Mouse (Mus musculus) lung, postnatal 0 days (tissue): ENCODE results near the gene Rbms2. TPM values are rescaled to one million over a fixed set of nuclear protein-coding genes. Genes with fewer than 3 reads are reported as not detected.

Experiments
- ATAC-seq: fragments of 200-750 bp; cut with Nextera tagmentation; 2 replicates; pipeline ENCODE4 v1.8.0; 2017; ENCODE audit warnings: moderate library complexity
- DNase-seq: peaks from one replicate; pipeline ENCODE4 v3.0.0-alpha.2; 2016; ENCODE audit warnings: low spot score
- H3K27ac ChIP-seq: fragments of 300-500 bp; sonication (generic); 2 replicates; pipeline ENCODE4 v1.5.1; 2014; ENCODE audit warnings: antibody characterized with exemption, mild to moderate bottlenecking, low read length, mixed read lengths
- H3K27me3 ChIP-seq: fragments of 300-500 bp; sonication (generic); replicated peaks from 2 replicates; pipeline ENCODE4 v1.6.1; 2014; ENCODE audit warnings: low read length, mixed read lengths; ENCODE audit not compliant: insufficient read depth
- H3K36me3 ChIP-seq: fragments of 300-500 bp; sonication (generic); 2 replicates; pipeline ENCODE4 v1.6.1; 2014; ENCODE audit warnings: low read length, mixed read lengths; ENCODE audit not compliant: insufficient read depth
- H3K4me1 ChIP-seq: fragments of 300-500 bp; sonication (generic); 2 replicates; pipeline ENCODE4 v1.6.1; 2014; ENCODE audit warnings: antibody characterized with exemption, low read depth, low read length, mixed read lengths; ENCODE audit not compliant: insufficient read depth
- H3K4me2 ChIP-seq: fragments of 300-500 bp; sonication (generic); replicated peaks from 2 replicates; pipeline ENCODE4 v1.6.1; 2014; ENCODE audit warnings: low read depth, mild to moderate bottlenecking, low read length, moderate library complexity, mixed read lengths
- H3K4me3 ChIP-seq: fragments of 300-500 bp; sonication (generic); 2 replicates; pipeline ENCODE4 v1.5.1; 2014; ENCODE audit warnings: low read depth, low read length
- H3K9ac ChIP-seq: fragments of 300-500 bp; sonication (generic); replicated peaks from 2 replicates; pipeline ENCODE4 v1.6.1; 2014; ENCODE audit warnings: low read depth, mild to moderate bottlenecking
- H3K9me3 ChIP-seq: fragments of 300-500 bp; sonication (generic); 2 replicates; pipeline ENCODE4 v1.6.1; 2016; ENCODE audit warnings: low read length, mixed read lengths
- CTCF ChIP-seq: IDR thresholded peaks from 2 replicates; pipeline ENCODE4 v1.5.1; 2016; ENCODE audit warnings: antibody characterized with exemption, mild to moderate bottlenecking
- EP300 ChIP-seq: IDR thresholded peaks from 2 replicates; pipeline ENCODE4 v1.6.1; 2016; ENCODE audit warnings: antibody characterized with exemption, mild to moderate bottlenecking, control low read depth
- WGBS: fragments of 180-500 bp; shearing (Covaris S2); extraction: QIAGEN DNeasy Blood & Tissue Kit; methylation state at CpG from one replicate; pipeline ENCODE4 v1.1.7; 2014; 5-methylcytosine and 5-hydroxymethylcytosine counted together
- polyA plus RNA-seq: library from polyadenylated mRNA; unstranded; fragments of >200 nt; fragmentation: Nextera tagmentation; extraction: Ambion mirVana; gene quantifications from 2 replicates; pipeline ENCODE4 v1.2.1, GENCODE M21; 2015

Rbms2 gene
- polyA plus RNA-seq, 1 experiment from 2014 or later: 28.3 TPM

DNA sequence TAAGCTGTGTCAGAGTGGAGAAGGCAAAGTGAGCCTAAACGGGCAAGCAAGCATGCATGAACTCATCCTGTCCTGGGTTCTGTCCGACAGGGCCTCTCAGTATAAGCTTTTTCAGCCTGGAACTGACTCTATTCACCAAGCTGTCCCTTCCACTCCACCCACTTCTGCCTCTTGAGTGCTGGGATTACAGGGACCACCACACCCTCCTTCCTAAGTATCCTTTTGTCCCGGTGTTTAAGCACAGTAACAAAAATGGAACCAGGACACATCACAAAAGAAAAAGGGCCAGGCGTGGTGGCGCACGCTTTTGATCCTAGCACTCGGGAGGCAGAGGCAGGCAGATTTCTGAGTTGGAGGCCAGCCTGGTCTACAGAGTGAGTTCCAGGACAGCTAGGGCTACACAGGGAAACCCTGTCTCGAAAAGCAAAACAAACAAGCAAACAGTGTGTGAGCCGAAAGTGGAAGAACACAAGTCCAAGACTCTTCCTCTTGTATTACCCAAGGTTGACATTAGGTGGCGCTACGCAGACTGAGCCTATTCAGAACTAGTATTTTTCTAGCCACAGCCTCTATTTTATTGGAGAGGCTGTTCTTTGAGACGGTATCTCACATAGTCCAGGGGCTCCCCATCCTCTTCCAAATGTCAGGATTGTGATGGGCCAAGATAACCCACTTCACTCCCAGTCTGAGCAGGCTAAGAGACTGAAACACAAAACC, 39.7 kb downstream of the Rbms2 start:
- DNase-seq: peak; percentile 85
- no peaks in the 10 kb centered on the region for H3K9me3 ChIP-seq
- no peak overlapping the region for H3K4me2 ChIP-seq
- no peaks in the 10 kb centered on the region for H3K4me1 ChIP-seq
- no peak overlapping the region for H3K4me3 ChIP-seq
- 69% methylated on average over 12 of the region's 12 CpGs for WGBS
- no peak overlapping the region for H3K9ac ChIP-seq
- ATAC-seq: no peak
- H3K36me3 ChIP-seq: 0 out of 2 replicates have a peak, but pooled peaks cover 24% of the 10 kb centered on the region
- peak; percentile 87 for TF ChIP-seq CTCF
- no peak for TF ChIP-seq EP300
- H3K27ac ChIP-seq: no peak overlapping the region
- no peaks in the 10 kb centered on the region for H3K27me3 ChIP-seq

- no peaks in the 10 kb centered on the region for H3K9me3 ChIP-seq
- H3K36me3 ChIP-seq: peaks cover 37% of the 10 kb centered on the region
- H3K4me3 ChIP-seq: no peak overlapping the region
- no peaks in the 10 kb centered on the region for H3K4me1 ChIP-seq
- WGBS: 80% methylated on average over 6 of the region's 6 CpGs
- DNase-seq (no peak), ATAC-seq (no peak)
- H3K9ac ChIP-seq: no peak overlapping the region
- no peak for TF ChIP-seq EP300
- no peak for TF ChIP-seq CTCF
- H3K4me2 ChIP-seq: no peak overlapping the region
- no peak overlapping the region for H3K27ac ChIP-seq
- H3K27me3 ChIP-seq: no peaks in the 10 kb centered on the region
Observed at GRCm38 (mm10) chr10:128135374-128135773, 44.7 kb downstream of the Rbms2 start.

DNA sequence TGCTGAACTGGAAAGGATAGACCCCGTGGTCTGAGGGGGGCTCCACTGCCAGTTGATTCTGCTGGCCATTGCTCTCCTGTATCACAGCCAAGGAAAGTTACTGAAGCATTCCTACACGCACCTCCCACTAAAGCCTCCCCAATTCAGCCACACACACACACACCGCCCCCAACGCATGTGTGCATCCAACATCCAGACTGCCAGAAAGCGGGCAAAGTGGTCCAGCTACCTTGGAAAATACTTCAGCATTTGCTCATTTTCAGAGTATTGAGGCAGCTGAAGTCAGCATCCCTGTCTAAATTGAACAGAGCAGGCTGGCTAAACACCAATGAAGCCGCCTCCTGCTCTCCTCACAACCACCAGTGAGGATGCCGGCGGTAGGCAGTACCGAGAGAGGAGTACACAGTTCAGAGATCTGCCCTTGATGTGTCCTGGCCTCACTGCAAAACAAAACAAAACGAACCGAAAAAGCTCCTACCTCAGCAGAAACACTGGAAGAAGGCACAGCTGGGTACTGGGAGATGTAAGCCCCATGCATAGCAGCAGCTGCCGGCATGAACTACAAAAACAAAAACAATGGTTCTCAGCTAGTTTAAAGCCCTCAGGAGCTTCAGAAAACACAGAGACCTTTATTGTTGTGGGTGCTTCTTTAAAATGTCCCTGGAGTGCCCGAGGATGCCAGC, 46.3 kb downstream of the Rbms2 start:
- H3K9ac ChIP-seq: no peak overlapping the region
- H3K4me2 ChIP-seq: no peak overlapping the region
- 64% methylated on average over 13 of the region's 13 CpGs for WGBS
- no peak overlapping the region for H3K4me3 ChIP-seq
- no peak for ATAC-seq
- peaks cover 33% of the 10 kb centered on the region for H3K36me3 ChIP-seq
- H3K4me1 ChIP-seq: no peaks in the 10 kb centered on the region
- no peaks in the 10 kb centered on the region for H3K9me3 ChIP-seq
- no peaks in the 10 kb centered on the region for H3K27me3 ChIP-seq
- TF ChIP-seq CTCF: no peak
- no peak for TF ChIP-seq EP300
- H3K27ac ChIP-seq: no peak overlapping the region
- DNase-seq: no peak

- no peak for DNase-seq
- Histone ChIP-seq H3K27me3 (no peaks in the 10 kb centered on the region), H3K9ac (no peak overlapping the region), H3K4me1 (no peaks in the 10 kb centered on the region), H3K4me2 (no peak overlapping the region), H3K36me3 (peaks cover 27% of the 10 kb centered on the region), H3K27ac (no peak overlapping the region), H3K4me3 (no peak overlapping the region), H3K9me3 (no peaks in the 10 kb centered on the region)
- no peak for TF ChIP-seq EP300
- TF ChIP-seq CTCF: no peak
- no peak for ATAC-seq
Observed at GRCm38 (mm10) chr10:128131812-128132211, 48.3 kb downstream of the Rbms2 start.

- no peak overlapping the region for H3K4me3 ChIP-seq
- ATAC-seq (peak; percentile 31; the same call in 1 of the 2 replicates), DNase-seq (peak; percentile 48)
- no peaks in the 10 kb centered on the region for H3K4me1 ChIP-seq
- no peak overlapping the region for H3K4me2 ChIP-seq
- no peaks in the 10 kb centered on the region for H3K27me3 ChIP-seq
- H3K9me3 ChIP-seq: no peaks in the 10 kb centered on the region
- no peak overlapping the region for H3K9ac ChIP-seq
- WGBS: 62% methylated on average over 3 of the region's 3 CpGs
- no peak overlapping the region for H3K27ac ChIP-seq
- TF ChIP-seq CTCF: no peak
- no peak for TF ChIP-seq EP300
- H3K36me3 ChIP-seq: peaks cover 31% of the 10 kb centered on the region
Observed at GRCm38 (mm10) chr10:128131297-128131696, 48.8 kb downstream of the Rbms2 start.

DNA sequence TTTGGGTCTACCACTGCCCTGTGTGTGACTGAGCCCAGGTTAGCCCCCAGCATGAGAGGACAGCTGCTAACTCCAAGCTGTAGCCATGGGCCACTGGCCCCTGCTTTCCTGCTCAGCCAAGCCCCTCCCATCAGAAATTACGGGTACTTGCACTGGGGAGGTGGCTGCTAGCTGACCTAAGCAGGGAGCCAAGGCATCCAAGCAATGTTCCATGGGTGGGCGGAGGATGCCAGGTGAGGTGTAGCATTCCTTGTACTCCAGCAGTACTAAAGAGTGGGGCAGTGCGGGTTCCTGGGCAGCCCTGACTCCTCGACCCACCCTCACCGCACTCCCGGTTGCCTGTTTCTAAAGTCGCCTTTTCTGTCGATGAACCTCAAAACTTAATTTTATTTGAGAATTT, 52.0 kb downstream of the Rbms2 start:
- Histone ChIP-seq H3K27me3 (no peaks in the 10 kb centered on the region), H3K4me3 (no peak overlapping the region), H3K9ac (no peak overlapping the region), H3K27ac (no peak overlapping the region), H3K4me2 (no peak overlapping the region), H3K4me1 (no peaks in the 10 kb centered on the region), H3K9me3 (no peaks in the 10 kb centered on the region), H3K36me3 (peaks cover 59% of the 10 kb centered on the region)
- no peak for DNase-seq
- no peak for TF ChIP-seq EP300
- TF ChIP-seq CTCF: no peak
- WGBS: 73% methylated on average over 8 of the region's 8 CpGs
- ATAC-seq: peak; percentile 51
